Mouse (Mus musculus): ENCODE measurements around the gene Nxn. TPM values are rescaled to one million over a fixed set of nuclear protein-coding genes. Genes with fewer than 3 reads are reported as not detected.

Nxn gene
- polyA plus RNA-seq, 1 experiment from 2014 or later, result 74.8 TPM

DNA sequence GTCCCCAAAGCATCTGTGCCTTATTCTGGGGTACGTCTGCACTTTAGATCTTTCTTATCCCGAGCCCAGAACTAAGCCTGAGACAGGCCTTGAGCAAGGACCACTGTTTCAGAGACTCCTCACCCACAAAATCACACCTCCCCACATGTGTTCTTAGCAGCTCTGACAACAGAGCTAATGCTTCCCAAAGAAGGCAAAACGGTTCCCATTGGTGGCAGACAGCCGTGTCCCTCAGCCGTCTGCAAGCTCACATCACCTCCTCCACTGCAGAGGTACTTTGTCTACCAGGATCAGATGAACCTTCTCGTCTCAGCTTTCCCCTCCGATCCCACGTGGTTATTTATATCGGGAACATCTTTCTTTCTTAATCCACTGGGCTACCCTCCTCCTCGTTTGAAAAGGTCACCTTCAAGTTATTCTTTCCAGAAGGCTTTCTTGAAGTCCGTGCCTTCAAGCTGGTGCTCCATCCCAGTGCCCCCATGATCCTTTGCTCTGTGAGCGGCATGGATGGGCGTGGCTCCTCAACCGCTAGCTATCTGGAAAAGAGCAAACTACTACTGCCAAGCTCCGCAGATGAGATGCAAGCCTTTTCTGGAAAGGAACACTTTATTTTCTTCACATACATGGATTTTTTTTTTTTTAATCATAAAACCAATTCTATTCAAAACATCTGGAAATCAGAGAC is 17.6 kb downstream of the Nxn start:
- 52% methylated on average over 15 of the region's 15 CpGs for WGBS
- Histone ChIP-seq H3K36me3 (peaks cover 4% of the 10 kb centered on the region; the same call in 1 of the 2 replicates), H3K4me2 (replicated peaks) (no peak overlapping the region), H3K27ac (replicated peaks) (no peak overlapping the region), H3K9ac (no peak overlapping the region), H3K27me3 (no peaks in the 10 kb centered on the region), H3K4me3 (replicated peaks) (no peak overlapping the region), H3K9me3 (replicated peaks) (no peaks in the 10 kb centered on the region), H3K4me1 (peaks cover 73% of the 10 kb centered on the region)
- no peak for ATAC-seq (ENCODE audit: insufficient number of reproducible peaks, low FRiP score, low TSS enrichment, low read depth)

DNA sequence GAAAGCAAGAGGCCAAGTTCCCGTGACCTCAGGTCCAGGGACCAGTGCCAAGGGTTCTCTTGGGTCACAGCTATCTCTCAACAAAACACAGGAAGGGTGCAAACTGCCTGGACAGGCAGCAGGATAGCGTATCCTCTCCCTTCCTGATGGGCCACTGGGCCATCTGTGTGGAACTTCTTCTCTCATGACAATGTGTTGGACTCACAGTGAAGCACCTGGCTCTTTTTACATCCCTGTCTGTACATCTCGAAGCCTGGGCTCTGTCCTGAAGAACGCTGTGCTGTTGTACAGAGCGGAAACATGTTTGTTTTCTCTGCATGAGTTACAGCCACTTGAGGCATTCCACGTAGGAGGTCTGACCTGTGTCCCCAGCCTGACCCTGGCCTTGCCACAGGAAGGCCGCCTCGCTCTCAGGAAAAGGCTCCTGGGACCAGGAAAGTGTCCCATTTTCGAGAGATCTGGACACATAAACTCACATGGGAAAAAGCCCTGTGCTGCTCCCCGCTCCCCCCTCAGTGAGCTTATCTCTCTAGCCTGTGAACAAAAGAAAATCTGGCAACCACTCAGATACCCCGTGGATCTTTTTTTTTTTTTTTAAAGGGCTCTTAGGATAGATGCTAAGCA is 18.9 kb downstream of the Nxn start:
- Histone ChIP-seq H3K36me3 (peaks cover 4% of the 10 kb centered on the region; the same call in 1 of the 2 replicates), H3K4me2 (replicated peaks) (no peak overlapping the region), H3K9ac (no peak overlapping the region), H3K27ac (replicated peaks) (no peak overlapping the region), H3K4me1 (peaks cover 75% of the 10 kb centered on the region), H3K4me3 (replicated peaks) (no peak overlapping the region), H3K27me3 (no peaks in the 10 kb centered on the region), H3K9me3 (replicated peaks) (no peaks in the 10 kb centered on the region)
- 50% methylated on average over 11 of the region's 11 CpGs for WGBS
- ATAC-seq (ENCODE audit: insufficient number of reproducible peaks, low FRiP score, low TSS enrichment, low read depth), result no peak

DNA sequence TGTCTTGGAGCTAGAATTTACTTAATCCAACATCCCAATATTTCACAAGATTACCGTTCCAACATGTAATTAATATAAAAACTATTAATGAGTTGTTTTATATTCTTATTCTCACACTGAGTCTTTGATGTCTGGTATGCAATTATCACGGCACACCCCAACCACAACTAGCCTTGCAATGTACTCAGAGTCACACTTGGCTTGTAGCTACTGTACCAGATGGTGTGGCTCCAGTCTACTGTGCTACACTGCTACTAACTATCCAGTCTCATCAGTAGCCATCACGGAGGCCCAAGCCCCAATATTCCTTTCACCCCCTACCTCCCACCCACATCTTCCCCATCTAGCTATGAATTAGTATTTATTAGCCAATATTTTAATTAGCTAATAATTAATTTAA is 22.5 kb downstream of the Nxn start:
- WGBS, result 69% methylated on average over 3 of the region's 3 CpGs
- H3K4me1 ChIP-seq, result peaks cover 75% of the 10 kb centered on the region

DNA sequence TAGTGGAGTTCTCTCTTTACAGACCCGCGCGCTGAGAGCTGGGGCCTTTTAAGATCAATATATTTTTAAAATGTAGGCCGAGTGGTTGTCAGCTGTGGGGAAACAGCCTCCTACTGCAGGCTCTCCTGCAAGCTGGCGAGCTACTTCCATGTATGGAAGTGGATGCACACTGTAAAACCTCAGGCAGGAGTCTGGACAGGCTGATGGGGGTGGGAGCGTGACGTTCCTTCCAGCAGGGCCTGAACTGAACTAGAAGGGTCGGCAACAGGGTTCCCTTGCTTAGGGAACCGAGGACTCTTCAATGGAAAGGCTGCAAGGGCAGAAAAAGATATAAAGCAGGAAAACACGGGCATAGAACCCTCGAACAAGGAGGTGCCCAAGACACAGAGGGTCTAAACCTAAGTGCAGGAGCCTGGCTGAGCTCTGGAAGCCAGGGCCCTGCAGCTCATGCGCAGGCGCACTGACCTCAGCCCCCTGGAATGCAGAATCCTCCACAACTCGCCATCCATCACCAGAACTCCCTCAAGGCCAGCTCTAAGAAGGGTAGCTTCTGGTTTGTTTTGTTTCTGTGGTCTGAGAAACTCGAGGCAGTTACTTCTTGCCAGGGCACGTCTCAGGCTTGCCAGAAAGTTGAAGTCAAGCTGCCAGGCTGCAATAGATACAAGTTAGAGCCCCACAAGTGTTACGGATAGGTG is 24.3 kb downstream of the Nxn start:
- H3K4me3 ChIP-seq (replicated peaks), result no peak overlapping the region
- peak; percentile 83 for ATAC-seq (ENCODE audit: insufficient number of reproducible peaks, low FRiP score, low TSS enrichment, low read depth)
- peaks cover 2% of the 10 kb centered on the region; the same call in 1 of the 2 replicates for H3K36me3 ChIP-seq
- no peaks in the 10 kb centered on the region for H3K27me3 ChIP-seq
- H3K9me3 ChIP-seq (replicated peaks), result no peaks in the 10 kb centered on the region
- peak overlapping the region; percentile 13; the same call in 1 of the 2 replicates for H3K4me2 ChIP-seq (replicated peaks)
- peaks cover 75% of the 10 kb centered on the region for H3K4me1 ChIP-seq
- H3K27ac ChIP-seq (replicated peaks), result peak overlapping the region; percentile 89
- peak overlapping the region; percentile 4; the same call in 1 of the 2 replicates for H3K9ac ChIP-seq
- WGBS, result 26% methylated on average over 17 of the region's 17 CpGs

More for the DNA sequence above, 22.5 kb downstream of the Nxn start:
- Histone ChIP-seq H3K27ac (replicated peaks) (no peak overlapping the region), H3K4me3 (replicated peaks) (no peak overlapping the region), H3K9ac (no peak overlapping the region), H3K9me3 (replicated peaks) (no peaks in the 10 kb centered on the region), H3K36me3 (peaks cover 4% of the 10 kb centered on the region; the same call in 1 of the 2 replicates), H3K27me3 (no peaks in the 10 kb centered on the region), H3K4me2 (replicated peaks) (no peak overlapping the region)
- no peak for ATAC-seq (ENCODE audit: insufficient number of reproducible peaks, low FRiP score, low TSS enrichment, low read depth)

DNA sequence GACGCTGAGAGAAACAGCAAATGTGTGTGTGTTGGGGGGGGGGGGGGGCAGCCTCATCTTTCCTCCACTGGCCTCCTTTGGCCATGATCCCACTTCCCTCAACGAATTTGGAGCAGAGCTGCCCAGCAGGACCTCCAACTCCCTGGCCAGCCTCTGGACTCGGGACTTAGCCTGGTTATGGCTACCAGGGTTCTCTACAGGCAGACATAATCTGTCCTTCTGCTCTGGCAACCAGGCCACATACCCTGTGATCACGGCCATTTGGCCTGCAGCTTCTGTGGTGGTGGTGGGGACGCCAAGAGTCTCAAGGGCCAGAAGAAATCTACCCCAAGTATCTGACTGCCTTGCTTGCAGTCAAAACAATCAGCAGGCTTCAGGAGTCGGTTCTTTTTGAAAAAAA is 26.4 kb downstream of the Nxn start:
- no peak overlapping the region for H3K27ac ChIP-seq (replicated peaks)
- ATAC-seq (ENCODE audit: insufficient number of reproducible peaks, low FRiP score, low TSS enrichment, low read depth), result no peak

DNA sequence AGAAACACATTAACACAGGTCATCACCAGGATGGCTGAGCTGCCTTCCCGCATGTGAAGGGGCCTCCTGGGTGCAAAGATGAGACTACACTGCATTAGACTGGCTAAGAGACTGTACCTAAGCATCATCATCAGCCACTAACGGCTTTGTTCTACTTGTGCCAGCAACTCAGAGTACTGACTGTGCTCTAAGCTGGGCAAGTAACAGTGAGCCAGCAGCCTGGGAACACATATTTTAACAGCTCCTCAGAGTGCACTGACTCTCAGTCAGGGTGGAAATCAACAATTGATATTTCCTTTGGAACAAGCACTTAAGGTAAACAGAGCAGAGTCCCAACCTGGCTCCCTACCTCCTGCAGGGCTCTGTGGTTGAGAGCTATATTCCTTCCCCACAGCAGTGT is 26.8 kb downstream of the Nxn start:
- Histone ChIP-seq H3K9ac (no peak overlapping the region), H3K27ac (replicated peaks) (no peak overlapping the region), H3K4me1 (peaks cover 80% of the 10 kb centered on the region), H3K9me3 (replicated peaks) (no peaks in the 10 kb centered on the region), H3K27me3 (no peaks in the 10 kb centered on the region), H3K4me3 (replicated peaks) (no peak overlapping the region), H3K36me3 (no peaks in the 10 kb centered on the region), H3K4me2 (replicated peaks) (no peak overlapping the region)
- 75% methylated on average over 2 of the region's 2 CpGs for WGBS
- ATAC-seq (ENCODE audit: insufficient number of reproducible peaks, low FRiP score, low TSS enrichment, low read depth), result no peak

More for the DNA sequence above, 26.4 kb downstream of the Nxn start:
- Histone ChIP-seq H3K4me1 (peaks cover 82% of the 10 kb centered on the region), H3K9me3 (replicated peaks) (no peaks in the 10 kb centered on the region), H3K9ac (no peak overlapping the region), H3K4me3 (replicated peaks) (no peak overlapping the region), H3K4me2 (replicated peaks) (no peak overlapping the region), H3K27me3 (no peaks in the 10 kb centered on the region), H3K36me3 (no peaks in the 10 kb centered on the region)
- 56% methylated on average over 6 of the region's 6 CpGs for WGBS

DNA sequence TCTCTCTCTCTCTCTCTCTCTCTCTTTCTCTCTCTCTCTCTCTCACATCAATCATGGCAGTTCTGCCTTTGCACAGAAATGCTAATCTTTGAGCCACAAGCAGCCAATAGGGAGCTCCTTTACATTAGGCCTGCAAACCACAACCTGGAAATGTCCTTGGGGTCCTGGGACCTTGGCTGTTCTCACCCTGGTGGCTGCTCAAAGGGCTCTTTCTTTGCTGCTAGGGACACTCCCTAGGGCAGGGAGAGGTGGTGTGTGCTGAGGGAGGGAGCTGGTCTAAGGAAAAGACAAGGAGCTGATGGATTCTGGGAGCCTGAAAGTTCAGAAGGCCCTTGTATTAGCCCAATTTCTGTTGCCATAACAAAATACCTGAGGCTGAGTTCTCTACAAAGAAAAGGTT is 28.4 kb downstream of the Nxn start:
- no peaks in the 10 kb centered on the region for H3K9me3 ChIP-seq (replicated peaks)
- peaks cover 77% of the 10 kb centered on the region for H3K4me1 ChIP-seq
- no peak for ATAC-seq (ENCODE audit: insufficient number of reproducible peaks, low FRiP score, low TSS enrichment, low read depth)
- H3K4me3 ChIP-seq (replicated peaks), result no peak overlapping the region
- H3K36me3 ChIP-seq, result peaks cover 5% of the 10 kb centered on the region; the same call in 1 of the 2 replicates
- no peak overlapping the region for H3K4me2 ChIP-seq (replicated peaks)
- H3K27me3 ChIP-seq, result no peaks in the 10 kb centered on the region
- 0 out of 2 replicates have a peak overlapping the region, but pooled peaks have one; percentile 11 for H3K27ac ChIP-seq (replicated peaks)
- no peak overlapping the region for H3K9ac ChIP-seq

DNA sequence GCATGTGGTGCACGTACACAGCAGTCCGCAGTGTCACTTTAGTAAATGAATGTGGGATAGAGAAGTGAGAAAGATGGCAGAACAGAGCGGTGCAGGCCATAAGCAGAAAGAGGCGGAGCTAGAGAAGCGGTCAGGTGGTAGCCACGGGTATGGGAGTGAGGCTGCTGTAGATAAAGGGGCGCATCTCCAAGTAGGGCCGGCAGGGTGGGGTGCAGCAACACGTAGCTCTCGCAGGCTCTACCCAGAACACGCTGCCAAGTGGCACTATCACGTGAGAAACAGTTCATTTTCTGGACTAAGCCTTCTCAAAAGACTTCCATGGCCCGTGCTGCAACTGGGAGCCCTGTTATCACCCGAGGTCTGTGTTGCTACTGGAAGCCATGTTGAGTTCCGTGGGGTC is 32.2 kb downstream of the Nxn start:
- no peak overlapping the region for H3K9ac ChIP-seq
- H3K36me3 ChIP-seq, result peaks cover 9% of the 10 kb centered on the region; the same call in 1 of the 2 replicates
- H3K27me3 ChIP-seq, result no peaks in the 10 kb centered on the region
- no peak overlapping the region for H3K4me3 ChIP-seq (replicated peaks)
- ATAC-seq (ENCODE audit: insufficient number of reproducible peaks, low FRiP score, low TSS enrichment, low read depth), result no peak
- H3K4me1 ChIP-seq, result peaks cover 55% of the 10 kb centered on the region
- no peak overlapping the region for H3K4me2 ChIP-seq (replicated peaks)
- H3K27ac ChIP-seq (replicated peaks), result no peak overlapping the region
- H3K9me3 ChIP-seq (replicated peaks), result no peaks in the 10 kb centered on the region
- 87% methylated on average over 15 of the region's 15 CpGs for WGBS

DNA sequence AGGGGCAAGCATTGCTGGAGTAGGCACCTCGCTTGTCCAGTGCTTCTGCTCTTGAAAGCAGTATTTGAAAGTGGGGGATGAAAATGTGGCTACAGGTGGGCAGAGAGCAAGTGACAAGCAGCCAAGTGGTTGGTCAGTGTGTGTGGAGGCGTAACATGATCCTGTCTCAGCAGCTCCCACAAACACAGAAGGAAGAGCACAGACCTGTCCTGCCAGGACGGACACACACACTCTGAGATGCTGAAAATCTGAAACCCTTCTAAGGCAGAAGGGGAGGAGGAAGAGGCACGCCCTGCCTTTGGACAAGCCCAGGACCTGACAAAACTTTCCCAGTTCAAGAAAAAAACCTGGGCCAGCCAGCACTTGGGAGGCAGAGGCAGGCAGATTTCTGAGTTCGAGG is 34.9 kb downstream of the Nxn start:
- Histone ChIP-seq H3K9ac (no peak overlapping the region), H3K4me2 (replicated peaks) (no peak overlapping the region), H3K4me3 (replicated peaks) (no peak overlapping the region), H3K9me3 (replicated peaks) (no peaks in the 10 kb centered on the region), H3K36me3 (peaks cover 9% of the 10 kb centered on the region; the same call in 1 of the 2 replicates), H3K27ac (replicated peaks) (0 out of 2 replicates have a peak overlapping the region, but pooled peaks have one; percentile 34), H3K27me3 (no peaks in the 10 kb centered on the region), H3K4me1 (peaks cover 52% of the 10 kb centered on the region)
- WGBS, result 72% methylated on average over 5 of the region's 5 CpGs
- no peak for ATAC-seq (ENCODE audit: insufficient number of reproducible peaks, low FRiP score, low TSS enrichment, low read depth)

DNA sequence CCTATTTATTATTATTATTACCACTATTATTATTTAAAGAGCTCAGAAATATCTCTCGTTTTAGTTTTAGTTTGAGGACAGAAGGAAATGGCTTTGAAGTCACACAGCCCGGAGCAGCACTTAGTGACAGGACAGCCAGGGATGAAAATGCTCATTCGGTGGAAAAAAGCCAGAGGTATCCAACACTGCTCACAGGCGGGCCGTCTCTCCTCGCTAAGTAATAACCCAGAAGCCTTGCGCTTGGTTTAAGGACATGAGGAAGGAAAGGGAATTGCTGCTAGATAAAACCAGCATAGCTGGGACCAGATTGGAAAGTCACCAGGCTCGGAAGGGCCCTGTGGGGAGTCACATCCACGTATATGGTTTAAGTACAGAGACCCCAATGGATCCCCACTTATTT is 35.3 kb downstream of the Nxn start:
- peaks cover 54% of the 10 kb centered on the region for H3K4me1 ChIP-seq

DNA sequence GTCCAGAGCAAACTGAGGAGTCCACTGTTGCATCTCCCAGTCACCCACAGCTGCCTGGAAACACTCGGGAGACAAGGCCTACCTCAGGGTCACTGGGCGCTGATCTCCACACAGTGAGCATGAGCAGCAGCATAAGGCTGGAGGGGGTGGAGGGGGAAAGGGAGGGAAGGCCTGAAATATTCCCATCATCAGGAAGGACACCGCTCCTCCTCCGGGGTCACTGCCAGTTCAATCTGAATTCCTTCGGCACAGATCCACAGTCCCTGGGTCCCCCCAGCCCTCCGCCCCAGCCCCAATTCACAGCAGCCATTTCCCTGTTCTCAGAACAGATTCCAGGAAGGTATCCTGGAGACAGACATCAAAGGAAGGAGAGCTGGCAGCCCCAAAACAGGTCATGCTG is 35.8 kb downstream of the Nxn start:
- H3K36me3 ChIP-seq, result peaks cover 9% of the 10 kb centered on the region; the same call in 1 of the 2 replicates
- peak overlapping the region; percentile 29; the same call in 1 of the 2 replicates for H3K27ac ChIP-seq (replicated peaks)
- no peaks in the 10 kb centered on the region for H3K9me3 ChIP-seq (replicated peaks)
- H3K27me3 ChIP-seq, result no peaks in the 10 kb centered on the region
- WGBS, result 24% methylated on average over 6 of the region's 6 CpGs
- H3K4me2 ChIP-seq (replicated peaks), result no peak overlapping the region
- no peak overlapping the region for H3K9ac ChIP-seq
- H3K4me1 ChIP-seq, result peaks cover 56% of the 10 kb centered on the region
- no peak overlapping the region for H3K4me3 ChIP-seq (replicated peaks)
- no peak for ATAC-seq (ENCODE audit: insufficient number of reproducible peaks, low FRiP score, low TSS enrichment, low read depth)

More for the DNA sequence above, 35.3 kb downstream of the Nxn start:
- ATAC-seq (ENCODE audit: insufficient number of reproducible peaks, low FRiP score, low TSS enrichment, low read depth), result no peak
- H3K27ac ChIP-seq (replicated peaks), result no peak overlapping the region
- no peaks in the 10 kb centered on the region for H3K27me3 ChIP-seq
- no peak overlapping the region for H3K4me3 ChIP-seq (replicated peaks)
- no peak overlapping the region for H3K9ac ChIP-seq
- H3K36me3 ChIP-seq, result peaks cover 9% of the 10 kb centered on the region; the same call in 1 of the 2 replicates
- no peaks in the 10 kb centered on the region for H3K9me3 ChIP-seq (replicated peaks)
- no peak overlapping the region for H3K4me2 ChIP-seq (replicated peaks)
- 35% methylated on average over 9 of the region's 9 CpGs for WGBS
